Mouse (Mus musculus) lung, embryonic 14.5 days (tissue): ENCODE measurements at regions not wholly inside any gene's neighbourhood (a gene's known extent, or its start where the extent isn't known, plus 50 kb on each side); places are given as distances from the start of the nearest gene placed in this dataset.
A peak's percentile ranks its signal among the peaks of the same experiment; 100 is the strongest.

ENCODE experiments used
- ATAC-seq: fragments of 200-750 bp; cut with Nextera tagmentation; 2 replicates; pipeline ENCODE4 v1.8.0; 2017; ENCODE audit warnings: mild to moderate bottlenecking, moderate TSS enrichment, moderate library complexity; ENCODE audit not compliant: insufficient read depth
- DNase-seq: peaks from one replicate; pipeline ENCODE4 v3.0.0-alpha.2; 2015
- H3K27ac ChIP-seq: fragments of 300-500 bp; sonication (generic); 2 replicates; pipeline ENCODE4 v1.5.1; 2014; ENCODE audit warnings: low read depth, mild to moderate bottlenecking, moderate library complexity
- H3K27me3 ChIP-seq: fragments of 300-500 bp; sonication (generic); 2 replicates; pipeline ENCODE4 v1.6.1; 2014; ENCODE audit warnings: low read length, control low read depth; ENCODE audit not compliant: insufficient read depth
- H3K36me3 ChIP-seq: fragments of 300-500 bp; sonication (generic); 2 replicates; pipeline ENCODE4 v1.6.1; 2014; ENCODE audit warnings: control low read depth; ENCODE audit not compliant: insufficient read depth
- H3K4me1 ChIP-seq: fragments of 300-500 bp; sonication (generic); 2 replicates; pipeline ENCODE4 v1.6.1; 2014; ENCODE audit warnings: antibody characterized with exemption, control low read depth; ENCODE audit not compliant: insufficient read depth
- H3K4me2 ChIP-seq: fragments of 300-500 bp; sonication (generic); 2 replicates; pipeline ENCODE4 v1.6.1; 2014; ENCODE audit warnings: mild to moderate bottlenecking
- H3K4me3 ChIP-seq: fragments of 300-500 bp; sonication (generic); 2 replicates; pipeline ENCODE4 v1.5.1; 2014; ENCODE audit warnings: low read depth, low read length
- H3K9ac ChIP-seq: fragments of 300-500 bp; sonication (generic); 2 replicates; pipeline ENCODE4 v1.6.1; 2014
- H3K9me3 ChIP-seq: fragments of 300-500 bp; sonication (generic); 2 replicates; pipeline ENCODE4 v1.6.1; 2016; ENCODE audit warnings: low read depth, low read length, control low read depth
- CTCF ChIP-seq: IDR thresholded peaks from 2 replicates; pipeline ENCODE4 v1.5.1; 2016; ENCODE audit warnings: antibody characterized with exemption, low read depth
- WGBS: fragments of 180-500 bp; shearing (Covaris S2); extraction: QIAGEN DNeasy Blood & Tissue Kit; methylation state at CpG from one replicate; pipeline ENCODE4 v1.1.7; 2014; 5-methylcytosine and 5-hydroxymethylcytosine counted together

DNA sequence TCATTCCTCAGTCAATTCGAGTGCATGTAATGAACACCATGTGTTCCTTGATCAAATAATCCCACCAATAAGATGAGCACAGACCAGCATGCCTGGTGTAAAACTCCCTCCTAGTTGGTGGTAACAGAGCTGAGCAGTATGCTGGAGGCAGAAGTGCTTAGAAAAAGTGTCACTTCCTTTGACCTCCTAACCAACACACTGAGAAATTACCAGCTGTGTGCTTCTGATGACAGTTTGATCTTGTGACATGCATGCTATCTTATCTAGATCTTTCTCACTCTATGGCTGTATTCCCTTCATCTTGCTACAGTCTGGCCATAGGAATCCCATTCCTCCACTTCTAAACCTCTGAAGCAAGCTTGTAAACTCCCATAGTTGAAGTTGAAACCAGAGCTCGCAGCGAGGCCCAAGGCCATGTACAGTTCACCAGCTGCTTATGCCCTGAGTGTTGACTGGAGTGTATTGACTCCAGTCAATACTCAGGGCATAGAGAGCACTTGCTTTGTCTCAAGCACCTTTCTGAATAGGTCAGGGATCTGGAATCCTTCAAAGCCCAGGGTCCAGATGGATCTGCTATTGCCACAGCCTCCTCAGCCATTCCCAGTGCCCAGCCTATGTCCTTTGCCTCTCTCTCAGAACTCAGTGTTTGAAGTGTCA is 286.5 kb upstream of the 1700056E22Rik start:
- H3K27ac ChIP-seq, result no peak overlapping the region
- WGBS, result 27% methylated on average over 3 of the region's 3 CpGs
- no peak overlapping the region for H3K9ac ChIP-seq
- DNase-seq (peak; percentile 36), ATAC-seq (no peak; the same call in 1 of the 2 replicates)
- H3K36me3 ChIP-seq, result no peaks in the 10 kb centered on the region
- H3K4me2 ChIP-seq, result no peak overlapping the region
- no peaks in the 10 kb centered on the region for H3K9me3 ChIP-seq
- H3K4me1 ChIP-seq, result no peaks in the 10 kb centered on the region
- no peaks in the 10 kb centered on the region for H3K27me3 ChIP-seq
- TF ChIP-seq CTCF, result no peak
- H3K4me3 ChIP-seq, result no peak overlapping the region

DNA sequence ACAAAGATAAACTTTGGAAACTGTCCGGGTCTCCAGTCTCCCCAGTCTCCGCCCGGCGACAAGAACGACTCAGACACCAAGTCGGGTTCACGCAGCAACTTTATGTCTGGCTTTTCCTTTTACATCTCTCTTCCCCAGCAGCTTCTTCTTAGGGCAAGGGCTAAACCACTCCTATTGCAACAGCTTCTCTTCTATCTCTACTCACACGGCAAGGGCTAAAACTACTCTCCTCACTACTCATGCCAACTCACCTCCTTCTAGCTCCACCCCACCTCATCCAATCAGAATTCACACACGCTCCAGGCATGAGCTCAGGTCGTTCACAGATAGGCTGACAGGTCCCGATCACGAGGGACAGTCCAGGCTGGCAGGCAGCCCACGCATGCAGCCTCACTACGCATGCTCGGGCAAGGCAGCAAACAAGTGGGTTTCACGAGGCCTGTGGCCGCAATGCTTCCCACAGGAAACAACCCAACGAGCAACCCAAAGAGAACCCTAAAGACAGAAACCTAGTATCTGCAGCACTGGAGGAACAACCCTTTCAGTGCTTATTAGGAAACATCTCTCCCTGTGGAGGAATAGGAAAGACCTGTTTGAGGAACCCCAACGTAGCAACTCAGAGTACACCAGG is 276.2 kb upstream of the 1700056E22Rik start:
- no peaks in the 10 kb centered on the region for H3K9me3 ChIP-seq
- no peaks in the 10 kb centered on the region for H3K4me1 ChIP-seq
- no peak for TF ChIP-seq CTCF
- 80% methylated on average over 19 of the region's 19 CpGs for WGBS
- no peak overlapping the region for H3K27ac ChIP-seq
- DNase-seq (no peak), ATAC-seq (no peak)
- H3K27me3 ChIP-seq, result no peaks in the 10 kb centered on the region
- H3K4me2 ChIP-seq, result no peak overlapping the region
- no peaks in the 10 kb centered on the region for H3K36me3 ChIP-seq
- no peak overlapping the region for H3K4me3 ChIP-seq
- H3K9ac ChIP-seq, result no peak overlapping the region

DNA sequence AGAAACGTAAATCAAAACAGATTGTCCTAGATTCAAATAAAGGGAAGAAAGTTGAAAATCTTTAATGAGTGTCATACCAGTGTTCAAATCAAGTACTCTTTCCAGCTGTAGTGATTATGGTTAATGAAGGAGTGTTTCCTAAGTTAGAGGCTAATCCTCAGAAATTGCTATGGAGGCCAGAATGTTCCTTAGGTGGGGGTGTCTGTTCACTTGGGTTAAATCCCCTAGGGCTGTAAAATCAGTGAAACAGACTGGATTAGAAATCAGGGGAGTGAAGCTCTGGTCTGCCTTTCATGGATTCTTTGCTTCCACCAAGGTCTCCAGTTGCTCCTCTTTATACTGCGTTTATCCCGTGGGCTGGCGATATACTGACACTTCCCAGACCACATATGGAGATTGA is 270.7 kb upstream of the 1700056E22Rik start:
- no peak overlapping the region for H3K27ac ChIP-seq

DNA sequence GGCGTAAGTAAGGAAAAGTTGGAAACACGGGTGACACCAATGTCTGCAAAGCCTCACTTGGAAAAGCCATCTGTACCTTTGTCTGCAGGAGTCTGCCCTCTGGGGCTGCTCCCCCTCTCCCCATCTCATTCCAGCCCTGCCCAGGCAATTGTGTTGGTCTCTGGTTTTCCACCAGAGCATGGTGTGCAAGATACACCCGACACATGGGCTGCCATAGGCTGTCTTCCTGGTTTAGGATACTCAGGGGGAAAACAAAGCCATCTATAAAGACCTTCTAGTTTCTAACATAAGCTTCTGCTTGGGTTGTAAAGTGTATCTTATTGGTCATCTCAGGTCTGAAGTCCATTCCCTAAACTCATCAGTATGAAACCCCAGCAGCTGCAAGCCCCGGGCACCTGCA is 270.1 kb upstream of the 1700056E22Rik start:
- 85% methylated on average over 4 of the region's 4 CpGs for WGBS
- no peak for TF ChIP-seq CTCF
- Histone ChIP-seq H3K9me3 (no peaks in the 10 kb centered on the region), H3K4me2 (no peak overlapping the region), H3K4me1 (no peaks in the 10 kb centered on the region), H3K4me3 (no peak overlapping the region), H3K27me3 (no peaks in the 10 kb centered on the region), H3K9ac (no peak overlapping the region), H3K27ac (no peak overlapping the region), H3K36me3 (no peaks in the 10 kb centered on the region)
- DNase-seq (no peak), ATAC-seq (no peak)

More for the DNA sequence above, 270.7 kb upstream of the 1700056E22Rik start:
- Histone ChIP-seq H3K36me3 (no peaks in the 10 kb centered on the region), H3K4me3 (no peak overlapping the region), H3K9ac (no peak overlapping the region), H3K27me3 (no peaks in the 10 kb centered on the region), H3K9me3 (no peaks in the 10 kb centered on the region), H3K4me1 (no peaks in the 10 kb centered on the region), H3K4me2 (no peak overlapping the region)
- no peak for ATAC-seq
- no peak for TF ChIP-seq CTCF
- WGBS, result 86% methylated on average over 4 of the region's 4 CpGs
- DNase-seq, result no peak

DNA sequence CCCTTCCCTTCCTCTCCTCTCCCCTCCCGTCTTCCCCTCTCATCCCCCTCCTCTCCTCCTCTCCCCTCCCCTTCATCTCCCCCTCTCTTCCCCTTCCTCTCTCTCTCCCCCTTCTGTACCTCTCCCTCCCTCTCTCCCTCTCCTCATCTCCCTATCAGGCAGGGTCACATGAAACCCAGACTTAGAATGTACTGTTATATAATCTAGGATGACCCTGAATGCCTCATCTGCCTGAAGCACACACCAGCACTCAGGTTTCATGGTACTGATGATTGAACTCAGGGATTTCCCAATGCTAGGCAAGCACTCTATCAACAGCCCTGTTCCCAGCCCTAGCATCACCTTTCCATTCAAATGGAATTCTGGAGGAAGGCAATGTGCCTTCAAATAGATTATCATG is 264.6 kb upstream of the 1700056E22Rik start:
- H3K4me3 ChIP-seq, result no peak overlapping the region
- no peak for ATAC-seq
- 64% methylated on average over 1 of the region's 1 CpGs for WGBS
- no peaks in the 10 kb centered on the region for H3K9me3 ChIP-seq
- H3K4me2 ChIP-seq, result no peak overlapping the region
- H3K27ac ChIP-seq, result no peak overlapping the region
- no peak overlapping the region for H3K9ac ChIP-seq
- no peak for DNase-seq
- no peak for TF ChIP-seq CTCF
- no peaks in the 10 kb centered on the region for H3K27me3 ChIP-seq
- peaks cover 3% of the 10 kb centered on the region; the same call in 1 of the 2 replicates for H3K4me1 ChIP-seq
- H3K36me3 ChIP-seq, result no peaks in the 10 kb centered on the region

DNA sequence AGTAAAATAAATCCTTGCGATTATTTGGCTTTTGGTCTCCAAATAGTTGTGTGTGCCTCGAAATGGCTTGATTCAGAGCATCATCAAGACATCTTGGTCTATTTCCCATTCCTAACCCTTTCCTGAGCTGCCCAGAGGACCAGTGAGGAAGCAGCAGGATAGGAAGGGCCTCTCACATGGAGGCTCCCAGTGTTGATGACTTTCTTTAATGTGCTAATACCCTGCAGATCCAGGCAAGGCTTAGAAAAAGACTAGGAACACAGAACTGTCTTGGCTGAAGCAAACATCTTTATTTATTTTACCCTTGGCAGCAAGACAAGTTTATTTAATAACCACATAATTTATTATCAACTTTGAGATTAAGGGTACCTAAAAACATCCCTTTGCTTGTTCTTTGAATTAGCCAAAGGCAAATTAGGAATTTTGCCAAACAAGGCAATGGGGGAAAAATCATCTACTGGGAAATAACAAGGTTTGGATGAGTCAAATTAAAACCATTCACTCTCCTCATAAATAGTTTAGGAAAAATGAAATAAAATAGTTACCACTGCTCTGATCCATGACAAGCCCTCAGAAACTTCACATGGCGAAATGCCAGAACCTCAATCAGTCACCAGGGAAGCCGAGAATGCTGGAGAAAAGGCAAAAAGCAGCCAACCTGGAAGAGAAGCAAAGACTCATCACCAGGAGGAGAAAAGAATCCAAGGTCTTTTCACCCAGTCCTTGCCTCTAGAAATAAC is 263.1 kb upstream of the 1700056E22Rik start:
- peak; percentile 87 for ATAC-seq
- H3K36me3 ChIP-seq, result no peaks in the 10 kb centered on the region
- H3K27ac ChIP-seq, result 0 out of 2 replicates have a peak overlapping the region, but pooled peaks have one; percentile 36
- peaks cover 3% of the 10 kb centered on the region; the same call in 1 of the 2 replicates for H3K4me1 ChIP-seq
- H3K9me3 ChIP-seq, result no peaks in the 10 kb centered on the region
- H3K4me2 ChIP-seq, result no peak overlapping the region
- peak; percentile 91 for DNase-seq
- H3K9ac ChIP-seq, result no peak overlapping the region
- H3K4me3 ChIP-seq, result no peak overlapping the region
- TF ChIP-seq CTCF, result no peak
- H3K27me3 ChIP-seq, result no peaks in the 10 kb centered on the region
- 36% methylated on average over 4 of the region's 4 CpGs for WGBS

DNA sequence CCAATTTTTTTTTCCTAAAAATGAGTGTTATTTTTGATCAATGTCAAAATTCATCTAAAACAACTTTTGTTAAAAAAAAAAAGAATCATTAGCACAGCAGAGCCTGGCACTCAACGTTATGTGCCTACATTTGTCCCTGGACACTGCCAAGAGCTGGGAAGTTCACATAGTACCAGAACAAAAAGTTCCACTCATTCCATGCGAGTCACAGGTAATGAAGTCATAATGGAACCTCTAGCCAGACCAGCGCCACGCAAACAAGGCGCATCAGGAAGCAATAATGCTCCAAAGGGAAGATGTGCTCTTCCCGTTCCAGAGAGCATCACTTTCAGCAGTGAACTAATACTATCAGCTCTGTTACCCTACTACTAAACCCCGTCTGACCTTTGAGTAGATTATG is 257.0 kb upstream of the 1700056E22Rik start:
- H3K4me3 ChIP-seq, result no peak overlapping the region
- no peak overlapping the region for H3K9ac ChIP-seq
- no peaks in the 10 kb centered on the region for H3K36me3 ChIP-seq
- DNase-seq (no peak), ATAC-seq (no peak)
- H3K27ac ChIP-seq, result no peak overlapping the region
- no peaks in the 10 kb centered on the region for H3K9me3 ChIP-seq
- WGBS, result 82% methylated on average over 7 of the region's 7 CpGs
- no peak overlapping the region for H3K4me2 ChIP-seq
- H3K27me3 ChIP-seq, result 0 out of 2 replicates have a peak, but pooled peaks cover 4% of the 10 kb centered on the region
- TF ChIP-seq CTCF, result no peak
- peaks cover 9% of the 10 kb centered on the region; the same call in 1 of the 2 replicates for H3K4me1 ChIP-seq
